Mouse (Mus musculus) 3134 (cell line): Measurements from ENCODE around the gene Dnajc25.
A peak's percentile ranks its signal among the peaks of the same experiment; 100 is the strongest.

Experiments
- DNase-seq: peaks from one replicate; pipeline ENCODE4 v3.0.0-alpha.2; 2011; ENCODE audit warnings: low spot score; ENCODE audit not compliant: insufficient read length; ENCODE audit errors: extremely low read depth

Gene Dnajc25

GRCm38 (mm10) chr4:58994762-58995161, at the start of gene Dnajc25:
Gene Dnajc25, plus strand, starts transcription at chr4:58995062.
- no peak for DNase-seq

DNA sequence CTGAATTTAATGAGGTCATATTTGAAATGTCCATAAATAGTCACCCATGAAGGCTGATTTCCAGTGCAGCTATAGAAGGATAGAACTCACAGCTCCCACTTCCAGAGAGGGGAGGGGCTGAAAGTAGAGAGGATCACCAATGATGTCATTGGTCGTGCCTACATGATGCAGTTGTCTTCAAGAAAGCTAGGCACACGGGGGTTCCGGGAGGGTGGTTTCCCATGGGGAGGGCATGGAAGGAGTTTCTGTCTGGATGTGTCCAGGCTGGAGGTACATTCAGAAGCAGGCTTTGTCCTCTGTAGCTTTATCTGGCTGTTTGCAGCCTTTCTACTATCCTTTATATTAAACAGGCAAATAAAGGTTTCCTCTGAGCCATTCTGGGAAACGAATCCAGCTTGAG, 46.5 kb upstream of the Dnajc25 start:
- no peak for DNase-seq

DNA sequence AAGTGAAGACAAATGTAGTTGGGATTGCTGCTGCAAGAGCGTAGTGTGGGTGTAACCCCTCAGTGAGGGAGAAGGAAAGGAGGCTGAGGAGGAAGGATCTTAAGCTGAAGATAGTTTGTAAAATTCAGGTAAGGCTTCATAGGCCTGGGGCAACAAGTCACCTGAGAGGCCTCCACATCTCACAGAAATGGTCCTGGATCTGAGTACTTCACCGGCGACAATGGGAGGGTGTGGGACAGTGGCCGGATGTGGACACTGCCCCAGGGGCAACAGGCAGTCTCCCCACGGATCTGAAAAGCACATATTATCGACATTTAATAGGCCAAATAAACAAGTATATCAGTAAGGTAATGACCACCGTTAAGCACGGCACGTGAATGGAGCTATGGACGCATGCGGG, 42.2 kb upstream of the Dnajc25 start:
- no peak for DNase-seq

- DNase-seq = no peak
Measured at GRCm38 (mm10) chr4:58961719-58962118, 33.1 kb upstream of the Dnajc25 start.

- DNase-seq = no peak
Measured at GRCm38 (mm10) chr4:58963271-58963670, 31.6 kb upstream of the Dnajc25 start.

DNA sequence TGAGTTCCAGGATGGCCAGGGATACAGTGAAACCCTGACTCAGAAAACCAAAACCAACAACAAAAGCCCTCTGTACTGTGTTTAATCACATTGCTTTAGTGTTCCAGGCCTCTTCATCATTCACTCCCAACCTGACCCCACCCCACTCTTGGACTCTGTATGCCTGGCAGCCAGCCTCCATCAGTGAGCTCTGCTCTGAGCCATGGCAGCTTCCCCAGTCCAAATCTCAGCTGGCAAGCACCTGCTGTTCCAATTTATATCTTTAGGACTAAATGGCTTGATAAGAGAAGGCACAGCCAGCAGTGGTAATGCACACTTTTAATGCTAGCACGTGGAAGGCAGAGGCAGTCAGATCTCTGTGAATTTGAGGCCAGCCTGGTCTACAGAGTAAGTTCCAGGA, 29.7 kb upstream of the Dnajc25 start:
- no peak for DNase-seq

GRCm38 (mm10) chr4:58970678-58971077, 24.2 kb upstream of the Dnajc25 start:
- DNase-seq = no peak

- DNase-seq = no peak
Measured at GRCm38 (mm10) chr4:58975711-58976110, 19.2 kb upstream of the Dnajc25 start.

DNA sequence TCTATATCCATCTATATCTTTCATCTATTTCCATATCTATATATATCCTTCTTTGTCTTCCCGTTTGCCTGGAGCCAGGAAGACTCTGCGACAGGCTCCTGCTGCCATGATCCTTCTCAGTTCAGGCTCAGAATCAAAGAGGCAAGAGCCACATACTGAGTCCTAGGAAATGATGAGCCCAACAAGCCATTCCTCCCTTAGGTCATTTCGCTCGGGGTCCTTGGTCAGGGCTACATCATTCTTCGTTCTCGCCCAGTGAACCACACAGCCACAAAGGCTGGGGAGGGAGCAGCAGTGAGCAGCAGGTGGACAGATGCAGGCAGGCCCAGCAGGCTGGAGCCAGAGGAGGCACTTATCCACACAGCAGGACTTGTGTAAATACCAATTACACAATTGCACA, 13.4 kb upstream of the Dnajc25 start:
- DNase-seq = no peak

- no peak for DNase-seq
Measured at GRCm38 (mm10) chr4:58982806-58983205, 12.1 kb upstream of the Dnajc25 start.

DNA sequence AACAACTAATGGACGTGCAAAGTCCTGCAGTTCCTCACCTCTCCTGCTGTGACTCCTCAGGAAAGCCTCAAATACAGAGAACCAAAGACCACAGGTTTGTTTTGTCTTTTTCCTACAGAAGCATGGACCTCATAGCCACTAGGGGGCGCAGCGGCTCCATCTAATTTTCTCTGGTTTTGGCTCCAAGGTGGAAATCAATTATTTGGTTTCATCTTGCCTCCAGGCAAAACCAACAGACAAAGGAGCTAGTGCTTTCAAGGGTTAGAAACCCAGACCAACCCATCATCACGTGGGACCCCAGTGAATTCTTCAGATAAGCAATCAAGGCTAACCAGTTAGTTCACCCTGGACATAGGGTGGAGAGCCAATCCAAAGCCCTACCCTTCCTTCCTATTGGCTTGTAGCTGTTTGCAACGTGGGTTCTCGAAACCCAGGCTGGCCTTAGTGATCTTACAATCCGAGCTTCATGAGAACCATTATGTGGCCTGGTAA, 9.7 kb upstream of the Dnajc25 start:
- DNase-seq = peak; percentile 51

DNA sequence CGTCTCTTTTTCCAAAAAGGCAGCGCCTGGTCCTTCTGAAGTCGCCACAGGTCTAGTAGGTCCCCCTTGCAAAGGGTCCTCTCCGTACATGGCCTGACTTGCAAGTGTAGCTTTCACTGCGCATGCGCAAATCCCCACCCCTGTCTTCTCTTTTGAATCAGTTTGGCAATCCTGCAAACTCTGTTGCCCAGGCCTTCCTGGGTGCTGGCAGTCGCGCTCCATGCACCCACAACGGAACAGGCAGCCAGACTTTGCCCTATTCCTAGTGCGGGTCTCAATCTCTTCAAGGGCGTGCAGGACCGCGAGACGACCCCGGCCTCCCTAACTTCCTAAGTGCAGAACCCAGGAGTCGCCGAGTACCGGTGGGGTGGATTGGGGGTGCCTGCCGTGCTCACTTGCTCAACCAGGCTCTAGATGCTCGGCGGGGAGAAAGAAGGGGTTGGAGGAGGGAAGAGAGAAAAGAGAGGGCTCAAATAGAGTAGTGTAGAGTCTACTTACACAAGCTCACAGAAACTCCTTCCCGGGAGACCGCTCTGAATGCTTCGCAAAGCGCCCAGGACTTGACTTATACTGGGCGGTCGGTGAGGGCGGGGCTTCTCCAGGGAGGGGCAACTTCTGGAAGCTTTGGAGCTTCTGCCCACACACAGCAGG, 8.2 kb upstream of the Dnajc25 start, which contains the start of gene Ptgr1:
Gene Ptgr1, minus strand, starts transcription at position 580 of the 651 bp plus-strand sequence.
- peak; percentile 89 for DNase-seq

DNA sequence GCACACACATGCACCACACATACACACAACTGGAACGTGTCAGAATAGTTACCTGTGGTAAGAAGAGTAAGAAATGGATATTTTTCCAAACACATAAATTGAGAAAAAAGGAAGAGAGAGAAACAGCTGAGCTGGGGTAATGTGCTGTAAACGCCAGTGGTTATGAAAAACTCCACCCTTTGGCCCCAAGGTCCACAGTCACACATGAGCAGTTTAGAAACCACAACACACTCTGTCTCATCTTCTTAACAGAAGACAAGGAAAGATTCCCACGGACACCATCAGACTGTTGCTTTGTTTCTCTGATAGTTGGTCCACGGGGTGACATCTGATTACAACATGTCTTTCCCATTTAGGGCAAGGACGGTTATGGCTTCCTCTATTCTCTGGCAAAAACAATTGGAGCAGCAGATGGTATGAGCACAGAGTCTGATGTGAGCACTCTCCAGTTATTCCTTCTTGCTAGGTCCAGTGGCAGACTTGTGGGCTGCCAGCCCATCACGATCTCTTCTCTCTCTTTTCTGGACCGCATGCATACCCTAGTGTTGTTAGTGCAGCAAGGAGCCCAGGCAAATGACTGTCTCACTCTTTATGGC, 5.5 kb upstream of the Dnajc25 start:
- DNase-seq = no peak

GRCm38 (mm10) chr4:58990609-58991434, 4.0 kb upstream of the Dnajc25 start:
- DNase-seq = no peak

DNA sequence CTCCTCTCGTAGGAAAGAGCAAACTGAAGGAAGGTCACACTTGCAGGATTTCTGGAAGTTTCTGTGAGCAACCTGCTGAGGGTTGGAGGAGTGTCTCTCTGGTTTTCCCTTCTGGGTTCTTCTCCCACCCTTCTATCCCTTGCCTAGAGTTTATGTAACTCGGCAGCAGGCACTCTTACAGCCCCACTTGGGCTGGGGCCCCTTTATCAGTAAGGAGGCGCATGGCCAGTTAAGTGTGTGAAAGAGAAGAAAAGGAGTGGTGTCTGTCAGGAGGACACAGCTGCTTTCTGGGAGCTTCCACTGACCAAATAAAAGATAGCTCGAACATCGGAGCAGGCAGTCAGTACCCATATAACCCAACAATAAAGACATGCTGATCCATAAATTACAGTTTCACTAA, 2.7 kb upstream of the Dnajc25 start:
- DNase-seq = no peak

DNA sequence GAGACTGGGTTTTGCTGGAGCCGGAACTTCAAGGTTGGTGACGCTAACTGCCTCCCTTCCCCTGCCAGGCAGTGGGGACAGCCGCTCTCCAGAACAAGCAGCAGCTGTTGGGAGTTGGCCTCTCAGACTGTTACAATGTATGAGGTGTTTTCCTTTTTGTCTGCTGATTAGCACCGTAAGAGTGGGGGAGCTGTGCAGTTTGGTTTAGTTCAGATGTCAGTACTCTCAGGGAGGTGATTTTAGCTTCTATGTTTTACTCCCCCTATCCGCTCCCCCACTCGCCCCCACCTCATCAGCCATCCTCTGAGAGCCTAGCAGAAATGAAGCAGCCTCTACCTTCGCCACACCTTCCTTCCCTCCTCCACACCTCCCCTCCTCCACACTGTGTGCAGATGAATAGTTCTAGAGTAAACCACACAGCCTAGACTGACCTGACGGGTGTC, 410 bp downstream of the Dnajc25 start:
- no peak for DNase-seq

- no peak for DNase-seq
Measured at GRCm38 (mm10) chr4:58997081-58997480, 2.2 kb downstream of the Dnajc25 start.

- no peak for DNase-seq
Measured at GRCm38 (mm10) chr4:58998688-58999087, 3.8 kb downstream of the Dnajc25 start.

- DNase-seq = peak; percentile 39
Measured at GRCm38 (mm10) chr4:58999686-59000085, 4.8 kb downstream of the Dnajc25 start.

GRCm38 (mm10) chr4:59000614-59001013, 5.8 kb downstream of the Dnajc25 start:
- DNase-seq = peak; percentile 43
